Mouse (Mus musculus) left cerebral cortex, postnatal 36 days (tissue): Measurements from ENCODE around the gene D930048N14Rik. TPM values are rescaled to one million over a fixed set of nuclear protein-coding genes. Genes with fewer than 3 reads are reported as not detected.
A peak's percentile ranks its signal among the peaks of the same experiment; 100 is the strongest.
"Not testable (repeated sequence)": the region's sequence is repeated elsewhere in the genome, so short reads cannot be mapped to it uniquely, and the experiment has no call there.

Experiments used
- DNase-seq, 2 experiments: peaks; one replicate each; pipeline ENCODE4 v3.0.0; 2021 to 2022; ENCODE audit warnings: low spot score in 2 of 2, mixed read lengths in 1 of 2
- intact Hi-C: fragments of 180-260 bp; cut with DNase I; formaldehyde crosslinking; loops from one replicate; pipeline ENCODE4 v1.15.1; 2025
- total RNA-seq, 2 experiments: library from RNA; stranded (reverse); gene quantifications; 2 replicates each; pipeline ENCODE4 v1.2.3; 2021

D930048N14Rik gene
- total RNA-seq = 1 to 10 TPM in 1 of 2 experiments, under 1 TPM in 1; 0.81 to 1.6 TPM

- peak in 1 of 2 experiments; percentile 33 for DNase-seq
- intact Hi-C loops = no loop called here
Measured at GRCm38 (mm10) chr11:51650691-51651515, at the start of gene D930048N14Rik, which contains the start of gene N4bp3. Gene D930048N14Rik (plus strand): TSS chr11:51650954. Gene N4bp3 (minus strand): TSS chr11:51650842.

GRCm38 (mm10) chr11:51602253-51602652 is 48.5 kb upstream of the D930048N14Rik start:
- intact Hi-C loops = no loop called here
- DNase-seq = peak in 1 of 2 experiments; percentile 21

GRCm38 (mm10) chr11:51605602-51606446 is 44.9 kb upstream of the D930048N14Rik start:
- intact Hi-C loops = no loop called here
- DNase-seq = peak; percentile 74 to 80

- intact Hi-C loops = no loop called here
- peak; percentile 97 to 99 for DNase-seq
Measured at GRCm38 (mm10) chr11:51606447-51607095, 44.2 kb upstream of the D930048N14Rik start, which contains the start of gene Hnrnpab. Gene Hnrnpab (minus strand): TSS chr11:51606847.

GRCm38 (mm10) chr11:51607096-51607738 is 43.5 kb upstream of the D930048N14Rik start:
- no peak for DNase-seq
- intact Hi-C loops = no loop called here

- no peak for DNase-seq
- intact Hi-C loops = no loop called here
Measured at GRCm38 (mm10) chr11:51609266-51609909, 41.4 kb upstream of the D930048N14Rik start.

- DNase-seq, intact Hi-C loops: not testable (repeated sequence)
Measured at GRCm38 (mm10) chr11:51609940-51610339, 40.8 kb upstream of the D930048N14Rik start.

- no peak for DNase-seq
- intact Hi-C loops = no loop called here
Measured at GRCm38 (mm10) chr11:51614256-51614655, 36.5 kb upstream of the D930048N14Rik start.

- intact Hi-C loops = no loop called here
- DNase-seq = no peak
Measured at GRCm38 (mm10) chr11:51615129-51615528, 35.6 kb upstream of the D930048N14Rik start.

- intact Hi-C loops = no loop called here
- peak in 1 of 2 experiments; percentile 31 for DNase-seq
Measured at GRCm38 (mm10) chr11:51615601-51616000, 35.2 kb upstream of the D930048N14Rik start.

GRCm38 (mm10) chr11:51616113-51616512 is 34.6 kb upstream of the D930048N14Rik start:
- intact Hi-C loops, DNase-seq: not testable (repeated sequence)

- peak; percentile 44 to 69 for DNase-seq
- intact Hi-C loops = loop anchor here (1.0 kb wide), 1 partner anchor 64 kb away; no protein-coding TSS in a partner anchor
Measured at GRCm38 (mm10) chr11:51617693-51618092, 33.1 kb upstream of the D930048N14Rik start.

GRCm38 (mm10) chr11:51618894-51619408 is 31.8 kb upstream of the D930048N14Rik start:
- no peak for DNase-seq
- intact Hi-C loops = no loop called here

- intact Hi-C loops = no loop called here
- DNase-seq = peak; percentile 85 to 86
Measured at GRCm38 (mm10) chr11:51619409-51620060, 31.2 kb upstream of the D930048N14Rik start, which contains the start of gene Nhp2. Gene Nhp2 (plus strand): TSS chr11:51619735.

- no peak for DNase-seq
- intact Hi-C loops = no loop called here
Measured at GRCm38 (mm10) chr11:51620084-51620483, 30.7 kb upstream of the D930048N14Rik start.

GRCm38 (mm10) chr11:51621776-51622175 is 29.0 kb upstream of the D930048N14Rik start:
- intact Hi-C loops = no loop called here

GRCm38 (mm10) chr11:51622971-51623491 is 27.7 kb upstream of the D930048N14Rik start:
- DNase-seq = peak; percentile 77 to 82
- intact Hi-C loops = no loop called here

More at GRCm38 (mm10) chr11:51621776-51622175, 29.0 kb upstream of the D930048N14Rik start:
- no peak for DNase-seq
